Mouse (Mus musculus): ENCODE data around the gene Olfr1278.

GRCm38 (mm10) chr2:111289836-111290235, at the start of gene Olfr1278:
- no peak for TF ChIP-seq POLR2A (IDR thresholded peaks at IDR 0.05; ENCODE audit: control insufficient read depth, low read depth, low read length)
- no peak for TF ChIP-seq CTCF (IDR thresholded peaks at IDR 0.05; ENCODE audit: control insufficient read depth, insufficient read depth, insufficient replicate concordance, low read depth, low read length)

Measured in testis, adult 2 months (tissue).